Mouse (Mus musculus) monocyte, adult 2 months (primary cell): ENCODE measurements around the gene Tek.
"Not testable (repeated sequence)": the region's sequence is repeated elsewhere in the genome, so short reads cannot be mapped to it uniquely, and the experiment has no call there.

Experiments
- DNase-seq, 2 experiments: peaks; one replicate each; pipeline ENCODE4 v3.0.0; 2022; ENCODE audit warnings: low spot score in 2 of 2, low read depth in 1 of 2

Tek gene

DNA sequence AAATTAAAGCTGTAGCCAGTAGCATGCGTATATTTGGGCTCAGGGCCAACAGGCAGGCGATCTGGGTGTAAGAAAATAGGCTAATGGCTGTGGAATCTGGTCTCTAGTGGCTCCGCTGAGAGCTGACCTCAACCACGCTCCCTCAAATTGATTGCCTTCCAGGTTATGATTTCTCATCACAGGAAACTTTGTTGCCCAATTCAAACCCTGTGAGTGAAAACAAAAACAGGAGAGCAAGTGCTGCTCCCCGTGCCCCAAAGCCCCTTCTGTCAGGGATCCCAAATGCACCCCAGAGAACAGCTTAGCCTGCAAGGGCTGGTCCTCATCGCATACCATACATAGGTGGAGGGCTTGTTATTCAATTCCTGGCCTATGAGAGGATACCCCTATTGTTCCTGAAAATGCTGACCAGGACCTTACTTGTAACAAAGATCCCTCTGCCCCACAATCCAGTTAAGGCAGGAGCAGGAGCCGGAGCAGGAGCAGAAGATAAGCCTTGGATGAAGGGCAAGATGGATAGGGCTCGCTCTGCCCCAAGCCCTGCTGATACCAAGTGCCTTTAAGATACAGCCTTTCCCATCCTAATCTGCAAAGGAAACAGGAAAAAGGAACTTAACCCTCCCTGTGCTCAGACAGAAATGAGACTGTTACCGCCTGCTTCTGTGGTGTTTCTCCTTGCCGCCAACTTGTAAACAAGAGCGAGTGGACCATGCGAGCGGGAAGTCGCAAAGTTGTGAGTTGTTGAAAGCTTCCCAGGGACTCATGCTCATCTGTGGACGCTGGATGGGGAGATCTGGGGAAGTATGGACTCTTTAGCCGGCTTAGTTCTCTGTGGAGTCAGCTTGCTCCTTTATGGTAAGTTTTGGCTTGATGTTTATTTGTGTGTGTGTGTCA lies at the start of gene Tek:
TSS of gene Tek (plus strand) at position 452 of the 894 bp plus-strand sequence.
- no peak for DNase-seq

- not testable (repeated sequence) for DNase-seq
These were observed 49.3 kb upstream of the Tek start for GRCm38 (mm10) chr4:94689804-94690203.

- DNase-seq = no peak
These were observed 48.0 kb upstream of the Tek start for GRCm38 (mm10) chr4:94691078-94691477.

GRCm38 (mm10) chr4:94692175-94692574 lies 46.9 kb upstream of the Tek start:
- DNase-seq = no peak

- DNase-seq = no peak
These were observed 42.7 kb upstream of the Tek start for GRCm38 (mm10) chr4:94696368-94696767.

DNA sequence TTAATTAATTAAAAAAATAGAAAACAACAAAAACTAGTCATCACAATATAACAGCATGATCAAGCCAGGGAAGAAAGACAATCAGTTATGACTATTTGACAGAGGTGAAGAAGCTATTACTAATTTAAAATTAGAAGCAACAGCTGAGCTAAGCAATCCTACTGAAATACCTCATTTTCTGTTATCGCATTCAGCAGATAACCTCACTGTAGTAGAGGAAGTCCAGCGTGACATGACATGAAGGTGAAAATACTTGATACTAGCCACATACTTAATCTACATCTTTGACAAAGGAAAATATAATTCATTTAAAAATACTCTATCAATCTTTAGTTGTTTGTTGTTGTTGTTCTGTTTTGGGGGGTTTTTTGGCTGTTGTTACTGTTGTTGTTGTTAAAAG lies 28.1 kb upstream of the Tek start:
- no peak for DNase-seq

GRCm38 (mm10) chr4:94711426-94711825 lies 27.7 kb upstream of the Tek start:
- DNase-seq = no peak

- DNase-seq = no peak
These were observed 25.3 kb upstream of the Tek start for GRCm38 (mm10) chr4:94713741-94714140.

DNA sequence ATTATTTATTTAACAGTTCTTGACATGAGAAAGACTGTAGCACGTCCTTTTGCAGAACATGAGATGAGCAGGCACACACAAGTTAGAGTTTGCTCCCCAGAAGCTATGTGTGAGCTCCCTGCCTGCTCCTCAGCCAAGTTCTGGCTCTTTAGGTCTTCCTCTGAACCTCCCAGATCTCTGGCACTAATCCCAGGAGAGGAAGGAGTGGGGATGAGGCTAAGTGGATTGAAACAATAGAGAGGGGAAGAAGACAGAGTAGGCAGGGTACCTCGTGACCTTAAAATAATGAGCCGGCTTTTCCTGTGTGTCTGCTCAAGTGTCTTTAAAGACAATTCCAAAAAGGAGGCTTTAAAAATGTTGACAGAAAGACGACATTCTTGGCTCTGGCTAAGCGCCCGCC lies 23.9 kb upstream of the Tek start:
- DNase-seq = no peak

DNA sequence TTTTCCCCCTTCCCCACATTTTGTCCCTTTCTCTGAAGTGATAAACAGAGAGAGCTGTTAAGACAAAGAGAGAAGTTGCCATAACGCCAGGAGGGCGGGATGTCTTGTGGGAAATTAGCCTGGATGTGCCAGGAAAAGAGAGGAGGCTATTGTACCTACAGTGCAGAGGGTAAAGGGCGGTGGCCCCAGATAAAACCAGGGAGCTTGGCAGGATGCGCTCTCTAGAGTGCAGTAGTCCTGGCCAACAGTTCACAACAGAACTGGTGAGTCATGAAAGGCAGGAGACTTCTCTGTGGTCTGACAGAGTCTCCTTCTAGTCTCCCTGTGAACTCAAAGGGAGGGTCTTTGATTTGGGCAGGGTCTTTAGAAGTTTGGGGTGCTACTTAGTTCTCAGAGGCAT lies 13.3 kb upstream of the Tek start:
- DNase-seq = no peak

DNA sequence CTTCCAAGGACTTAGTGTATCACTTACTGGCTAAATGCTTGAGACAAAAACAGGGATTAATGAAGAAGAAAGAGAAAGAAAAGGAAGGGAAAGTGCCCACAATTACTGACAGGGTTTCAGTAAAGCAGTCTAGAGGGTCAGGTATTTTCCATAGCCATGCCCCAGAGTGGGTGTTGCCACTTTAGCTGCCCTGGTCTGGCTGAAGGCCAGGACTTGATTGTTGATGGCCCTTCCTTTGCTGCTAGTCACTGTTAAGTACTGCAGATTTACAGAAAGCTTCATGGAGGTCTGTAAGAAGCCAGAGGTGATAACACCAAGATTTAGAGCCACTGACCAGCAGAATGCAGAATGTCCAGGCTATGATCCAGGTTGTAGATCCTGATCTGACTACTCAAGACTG lies 6.4 kb upstream of the Tek start:
- DNase-seq = no peak

DNA sequence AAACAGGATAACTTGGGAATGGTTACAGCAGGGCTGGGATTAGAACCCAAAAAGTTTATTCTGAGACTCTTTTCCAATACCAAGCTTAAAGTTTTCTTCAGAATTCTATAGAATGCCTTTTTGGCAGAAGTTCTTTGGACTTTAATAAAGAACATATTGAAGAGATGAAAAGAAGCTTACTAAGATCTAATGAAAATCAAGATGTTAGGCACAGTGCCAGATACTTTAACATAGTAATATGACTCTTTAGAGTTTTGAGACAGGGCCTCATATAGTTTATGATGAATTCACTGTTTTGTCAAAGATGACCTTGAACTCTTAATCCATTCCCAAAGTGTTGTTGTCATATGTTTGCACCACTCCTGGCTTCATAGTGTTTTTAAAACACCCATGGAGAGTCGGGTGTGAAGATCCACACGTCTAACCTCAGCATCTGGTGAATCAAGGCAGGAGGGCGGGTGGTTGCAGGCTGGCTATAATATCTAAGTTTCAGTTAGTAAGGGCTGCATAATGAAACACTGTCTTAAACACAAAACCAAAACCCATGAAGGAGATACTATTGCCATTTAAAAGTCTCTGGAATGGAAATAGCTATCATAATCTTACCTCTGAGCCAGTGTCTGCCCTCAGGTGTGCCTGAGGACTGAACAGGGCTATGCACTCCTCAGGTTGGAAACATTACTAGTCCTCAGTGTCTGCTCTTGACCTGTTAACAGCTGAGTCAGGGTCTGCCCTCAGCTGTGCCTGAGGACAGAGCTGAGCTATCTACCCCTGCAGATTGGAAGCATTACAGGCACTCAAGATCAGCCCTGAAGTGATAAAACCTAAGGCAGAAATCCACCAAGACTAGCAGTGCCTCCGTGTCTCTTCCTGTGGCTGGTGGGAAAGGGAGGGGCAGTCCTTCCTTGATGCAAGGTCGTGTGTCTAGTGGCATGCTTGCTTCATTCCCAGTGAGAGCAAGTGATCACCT lies 1.5 kb upstream of the Tek start:
- no peak for DNase-seq

DNA sequence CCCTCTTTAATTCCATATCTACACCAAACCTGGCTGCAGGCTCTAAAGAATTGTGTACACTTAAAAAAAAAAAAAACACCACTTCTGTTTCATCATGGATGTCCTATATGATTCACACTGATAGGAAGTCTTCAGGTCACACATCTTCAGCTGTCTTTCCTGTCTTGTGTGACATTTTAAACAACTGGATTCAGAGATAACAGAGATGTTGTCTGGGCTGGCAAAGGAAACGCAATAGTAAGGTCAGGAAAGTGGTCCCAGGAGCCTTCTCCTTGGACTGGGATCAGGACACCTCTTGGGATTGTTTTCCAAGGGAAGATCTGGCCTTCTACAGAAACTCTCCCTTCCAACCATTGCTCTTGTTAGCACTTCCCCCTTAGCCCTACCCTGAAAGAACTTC lies 2.7 kb downstream of the Tek start:
- DNase-seq = no peak

GRCm38 (mm10) chr4:94745749-94746148 lies 6.7 kb downstream of the Tek start:
- DNase-seq = no peak

DNA sequence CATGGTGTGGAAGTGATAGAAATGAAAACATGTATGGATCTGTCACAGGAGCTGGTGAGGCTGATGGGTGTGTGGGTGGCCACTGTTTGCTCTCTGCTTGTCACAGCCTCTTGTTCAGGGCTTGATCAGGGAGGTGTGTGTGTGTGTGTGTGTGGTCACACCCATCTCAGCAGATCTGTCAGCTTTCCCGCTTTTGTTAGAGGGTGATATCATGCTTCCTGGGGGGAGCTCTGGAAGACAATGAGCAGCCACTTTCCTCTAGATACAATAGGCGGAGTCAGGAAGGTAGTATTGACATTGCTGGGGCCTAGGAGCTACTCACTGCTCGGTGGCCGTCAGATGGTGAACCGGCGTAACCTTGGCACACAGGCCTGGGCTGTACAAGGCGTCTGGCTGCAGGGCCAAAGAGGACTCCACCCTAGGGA lies 7.3 kb downstream of the Tek start:
- DNase-seq = no peak

GRCm38 (mm10) chr4:94747338-94747737 lies 8.2 kb downstream of the Tek start:
- DNase-seq = no peak

DNA sequence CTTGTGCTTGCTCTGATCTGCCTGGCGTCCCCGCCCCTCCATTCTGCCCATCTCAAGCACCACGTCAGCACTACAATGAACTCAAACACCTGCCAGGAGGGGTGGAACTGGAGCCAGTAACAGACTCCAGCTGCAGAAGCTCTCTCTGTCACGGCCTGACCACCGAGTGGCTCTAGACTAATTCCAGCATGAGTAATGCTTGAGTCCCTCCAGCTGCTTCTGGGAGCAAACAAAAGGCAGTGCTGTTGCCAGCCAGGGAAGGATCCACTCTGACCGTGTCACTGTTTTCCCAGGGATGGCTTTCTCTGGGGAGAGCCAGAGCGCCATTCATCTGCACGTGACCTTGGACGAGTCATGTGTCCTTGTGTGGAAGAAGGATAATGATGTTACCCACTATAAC lies 13.4 kb downstream of the Tek start:
- DNase-seq = no peak

GRCm38 (mm10) chr4:94765217-94765616 lies 26.1 kb downstream of the Tek start:
- DNase-seq = no peak

DNA sequence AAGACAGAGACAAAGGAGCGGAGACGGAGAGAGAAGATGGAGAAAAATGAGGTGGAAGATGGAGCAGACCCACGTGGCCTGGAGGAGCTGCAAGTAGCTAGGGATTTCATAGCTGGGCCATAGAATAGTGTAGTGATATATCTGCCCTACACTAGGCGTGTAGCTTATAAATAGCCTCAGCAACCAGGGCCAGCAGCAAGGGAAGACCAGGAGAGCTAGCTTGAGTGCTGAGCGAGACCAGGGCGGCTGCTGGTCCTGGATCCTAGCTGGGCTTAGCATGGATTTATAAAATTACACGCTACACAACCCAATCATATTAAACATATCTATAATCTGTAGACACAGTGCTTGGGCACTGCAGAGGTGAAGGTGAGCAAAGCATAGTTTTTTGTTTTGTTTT lies 27.1 kb downstream of the Tek start:
- no peak for DNase-seq

DNA sequence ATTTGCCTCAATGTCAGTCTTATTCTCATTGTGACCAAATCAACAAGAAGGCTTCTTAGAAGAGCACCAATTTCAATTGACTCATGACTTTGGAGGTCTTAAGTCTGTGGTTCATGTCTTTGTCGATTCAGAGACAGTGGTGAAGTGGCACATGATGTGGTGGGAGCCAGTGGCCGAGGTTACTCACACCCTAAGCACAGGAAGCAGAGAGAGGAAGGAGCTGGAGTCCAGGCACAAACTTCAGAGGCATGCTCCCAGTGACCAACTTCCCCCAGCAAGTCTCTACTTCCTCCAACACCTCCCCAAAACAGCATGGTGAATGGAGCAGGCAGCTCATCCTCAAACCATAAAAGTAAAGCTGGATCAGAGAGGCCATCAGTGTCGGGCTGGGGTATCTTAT lies 29.5 kb downstream of the Tek start:
- DNase-seq = no peak

DNA sequence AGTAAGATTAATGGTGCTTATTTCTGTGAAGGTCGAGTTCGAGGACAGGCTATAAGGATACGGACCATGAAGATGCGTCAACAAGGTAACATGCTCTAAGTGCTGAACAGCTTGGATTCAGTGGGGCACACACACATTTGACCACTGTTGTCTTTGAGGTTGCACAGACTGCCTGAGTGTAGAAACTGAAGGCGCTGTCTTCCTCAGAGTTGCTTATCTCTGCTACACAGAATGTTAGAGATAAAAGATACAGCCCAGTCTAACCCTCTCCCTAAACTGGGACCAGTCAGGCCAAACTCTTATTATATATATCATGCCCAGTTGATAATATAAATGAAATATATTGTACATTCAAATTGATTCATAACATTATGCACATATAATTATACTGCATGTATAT lies 42.0 kb downstream of the Tek start:
- DNase-seq = no peak

GRCm38 (mm10) chr4:94785921-94786320 lies 46.8 kb downstream of the Tek start:
- DNase-seq = no peak
